Mouse (Mus musculus) CH12.LX (cell line): ENCODE measurements around the gene Slc44a3.

Source experiments
- CHD2 ChIP-seq: IDR thresholded peaks from 2 replicates; pipeline ENCODE4 v1.6.1; 2011; ENCODE audit warnings: low read length, improper control_type of control experiment
- CTCF ChIP-seq, 2 experiments: IDR thresholded peaks in 1 of 2; conservative IDR thresholded peaks in 1 of 2; 2 replicates each; pipeline ENCODE4 v1.5.1; 2011 to 2012; ENCODE audit warnings: low read depth in 2 of 2, low read length in 2 of 2, improper control_type of control experiment in 1 of 2, inconsistent platforms in 1 of 2, mild to moderate bottlenecking in 1 of 2, moderate library complexity in 1 of 2
- HCFC1 ChIP-seq: IDR thresholded peaks from 2 replicates; pipeline ENCODE4 v1.6.1; 2012; ENCODE audit warnings: low read depth, mild to moderate bottlenecking, inconsistent platforms, low read length, improper control_type of control experiment
- MAZ ChIP-seq: IDR thresholded peaks from 2 replicates; pipeline ENCODE4 v1.6.1; 2012; ENCODE audit warnings: low read depth, mild to moderate bottlenecking, inconsistent platforms, low read length, improper control_type of control experiment, moderate library complexity
- MEF2A ChIP-seq: IDR thresholded peaks from 2 replicates; pipeline ENCODE4 v1.6.1; 2014; ENCODE audit warnings: low read depth, mild to moderate bottlenecking, inconsistent platforms, low read length, improper control_type of control experiment, borderline replicate concordance
- PAX5 ChIP-seq: IDR thresholded peaks from 2 replicates; pipeline ENCODE4 v1.6.1; 2012; ENCODE audit warnings: low read length, inconsistent platforms, mixed read lengths
- POLR2A ChIP-seq: IDR thresholded peaks from 2 replicates; pipeline ENCODE4 v1.6.1; 2011; ENCODE audit warnings: low read depth, mild to moderate bottlenecking, improper control_type of control experiment, low read length
- SIN3A ChIP-seq: IDR thresholded peaks from 2 replicates; pipeline ENCODE4 v1.6.1; 2012; ENCODE audit warnings: low read length, improper control_type of control experiment, inconsistent platforms
- TBP ChIP-seq: conservative IDR thresholded peaks from 2 replicates; pipeline ENCODE4 v1.6.1; 2011; ENCODE audit warnings: low read depth, low read length, improper control_type of control experiment
- USF2 ChIP-seq: conservative IDR thresholded peaks from 2 replicates; pipeline ENCODE4 v1.6.1; 2011; ENCODE audit warnings: low read depth, low read length, improper control_type of control experiment

DNA sequence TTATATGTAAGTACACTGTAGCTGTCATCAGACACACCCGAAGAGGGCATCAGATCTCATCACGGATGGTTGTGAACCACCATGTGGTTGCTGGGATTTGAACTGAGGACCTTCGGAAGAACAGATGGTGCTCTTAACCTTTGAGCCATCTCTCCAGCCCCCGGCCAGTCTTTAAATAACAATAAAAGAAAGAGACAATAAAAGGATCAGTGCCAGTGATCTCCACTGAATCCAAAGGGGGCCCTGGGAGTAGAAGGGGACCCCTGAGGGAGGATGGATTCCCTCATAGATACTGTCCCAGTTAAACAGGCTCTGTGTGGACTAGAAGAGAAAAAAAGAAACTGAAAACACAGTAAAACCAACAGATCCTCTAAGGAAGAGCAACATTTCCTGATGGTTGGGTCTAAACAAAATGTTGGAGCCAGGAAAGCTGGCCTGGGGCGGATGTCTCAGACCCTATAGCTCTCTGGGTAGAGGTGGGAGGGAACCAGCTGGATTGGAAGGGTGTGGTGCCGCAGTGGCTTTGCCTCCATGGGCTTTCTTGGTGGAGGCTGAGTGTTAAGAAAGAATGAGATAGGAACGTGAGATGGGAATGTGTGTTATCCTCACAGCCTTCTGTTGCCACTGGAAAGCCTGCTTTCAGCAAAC is 101.8 kb downstream of the Slc44a3 start:
- TF ChIP-seq CTCF (conservative IDR thresholded peaks at IDR 0.05 in 1 of 2, IDR thresholded peaks at IDR 0.05 in 1 of 2; ENCODE audit: low read depth in 2 of 2, low read length in 2 of 2) (no peak), CHD2 (no peak), USF2 (no peak), PAX5 (no peak), TBP (no peak), POLR2A (no peak), HCFC1 (no peak), MAZ (no peak), MEF2A (no peak), SIN3A (no peak)
